Mouse (Mus musculus) forebrain, embryonic 13.5 days (tissue): ENCODE measurements at regions not wholly inside any gene's neighbourhood (a gene's known extent, or its start where the extent isn't known, plus 50 kb on each side); places are given as distances from the start of the nearest gene placed in this dataset.

Experiments
- ATAC-seq: fragments of 200-750 bp; cut with Nextera tagmentation; 2 replicates; pipeline ENCODE4 v1.8.0; 2017
- H3K27ac ChIP-seq: fragments of 300-500 bp; sonication (generic); 2 replicates; pipeline ENCODE4 v1.5.1; 2015; ENCODE audit warnings: inconsistent platforms, mild to moderate bottlenecking, moderate library complexity
- H3K27me3 ChIP-seq: fragments of 300-500 bp; sonication (generic); 2 replicates; pipeline ENCODE4 v1.6.1; 2015; ENCODE audit warnings: mild to moderate bottlenecking, inconsistent platforms
- H3K36me3 ChIP-seq: fragments of 300-500 bp; sonication (generic); 2 replicates; pipeline ENCODE4 v1.6.1; 2015; ENCODE audit warnings: mild to moderate bottlenecking, inconsistent platforms; ENCODE audit not compliant: poor library complexity, severe bottlenecking
- H3K4me1 ChIP-seq: fragments of 300-500 bp; sonication (generic); 2 replicates; pipeline ENCODE4 v1.6.1; 2015; ENCODE audit warnings: inconsistent platforms
- H3K4me2 ChIP-seq: fragments of 300-500 bp; sonication (generic); 2 replicates; pipeline ENCODE4 v1.6.1; 2015; ENCODE audit warnings: inconsistent platforms, mild to moderate bottlenecking, moderate library complexity
- H3K4me3 ChIP-seq: fragments of 300-500 bp; sonication (generic); 2 replicates; pipeline ENCODE4 v1.5.1; 2015; ENCODE audit warnings: mild to moderate bottlenecking, inconsistent platforms
- H3K9ac ChIP-seq: fragments of 300-500 bp; sonication (generic); 2 replicates; pipeline ENCODE4 v1.6.1; 2015; ENCODE audit warnings: mild to moderate bottlenecking, inconsistent platforms
- H3K9me3 ChIP-seq: fragments of 300-500 bp; sonication (generic); replicated peaks from 2 replicates; pipeline ENCODE4 v1.6.1; 2016; ENCODE audit warnings: inconsistent platforms
- WGBS: fragments of 180-500 bp; shearing (Covaris S2); methylation state at CpG from one replicate; pipeline ENCODE4 v1.1.7; 2015; 5-methylcytosine and 5-hydroxymethylcytosine counted together

DNA sequence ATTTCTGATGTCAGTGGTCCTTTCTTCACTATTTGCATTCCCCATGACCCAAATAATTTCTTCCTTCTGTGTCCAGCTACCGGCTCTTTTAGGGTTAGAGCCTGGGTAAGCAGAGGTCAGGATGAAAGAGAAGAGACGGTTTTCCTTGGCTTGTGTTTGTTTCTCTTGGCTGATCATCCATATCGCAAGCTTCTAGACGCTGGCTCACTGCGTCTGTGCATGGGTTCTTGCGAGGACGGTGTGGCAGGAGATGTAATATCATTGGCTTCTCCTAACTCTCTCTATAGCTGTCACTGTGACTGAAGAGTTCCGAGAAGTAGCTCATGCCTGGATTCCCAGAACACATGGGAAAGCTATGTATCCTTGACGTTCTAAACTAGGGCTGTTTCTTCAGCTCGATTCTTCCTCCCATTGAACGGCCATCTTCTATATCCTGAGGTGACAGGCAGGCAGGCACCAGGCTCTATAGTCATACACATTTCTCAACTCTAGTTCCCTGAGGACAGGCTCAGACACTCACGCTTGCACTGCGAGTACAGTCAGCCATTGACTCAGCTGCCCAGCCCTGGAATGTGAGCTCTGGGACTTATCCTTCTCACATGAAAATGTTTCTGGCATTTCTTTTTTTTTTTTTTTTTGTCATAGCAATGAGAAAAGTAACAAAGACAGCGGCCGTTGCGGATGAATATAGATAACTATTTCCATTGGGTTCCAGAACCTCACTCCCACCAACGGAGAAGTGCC lies 85.0 kb downstream of the Bach1 start:
- H3K27ac ChIP-seq, result no peak overlapping the region
- no peak overlapping the region for H3K4me2 ChIP-seq
- no peaks in the 10 kb centered on the region for H3K4me1 ChIP-seq
- H3K9ac ChIP-seq, result no peak overlapping the region
- no peak overlapping the region for H3K4me3 ChIP-seq
- H3K27me3 ChIP-seq, result no peaks in the 10 kb centered on the region
- ATAC-seq, result no peak
- 85% methylated on average over 17 of the region's 17 CpGs for WGBS
- no peaks in the 10 kb centered on the region for H3K36me3 ChIP-seq
- no peaks in the 10 kb centered on the region for H3K9me3 ChIP-seq

DNA sequence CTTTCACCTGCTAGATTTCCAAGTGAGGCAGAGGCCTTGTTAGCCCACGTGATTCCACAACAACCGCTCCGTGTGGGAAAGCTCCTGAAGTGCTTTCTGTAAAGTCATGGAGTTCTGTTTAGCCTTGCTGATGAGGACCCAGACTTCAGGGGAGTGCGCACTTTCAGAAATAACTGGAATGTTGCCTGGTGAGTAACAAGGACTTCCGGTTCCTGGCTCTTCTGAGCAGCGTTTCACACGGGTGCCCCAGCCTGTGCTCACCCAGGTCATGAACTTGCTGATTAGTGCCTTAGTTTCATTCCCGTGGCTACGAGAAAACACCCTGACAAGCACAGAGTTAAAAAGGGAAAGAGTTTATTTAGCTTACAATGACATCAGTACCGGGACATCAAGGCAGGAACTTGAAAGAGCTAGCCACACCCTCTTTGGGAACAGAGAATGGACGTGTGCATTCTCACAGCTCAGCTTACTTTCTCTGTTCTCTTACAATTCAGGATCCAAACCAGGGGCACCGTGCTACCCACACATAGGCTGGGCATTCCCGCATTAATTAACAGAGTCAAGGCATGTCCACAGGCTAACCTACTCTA lies 85.8 kb downstream of the Bach1 start:
- H3K4me3 ChIP-seq, result no peak overlapping the region
- no peak overlapping the region for H3K4me2 ChIP-seq
- H3K36me3 ChIP-seq, result no peaks in the 10 kb centered on the region
- no peak overlapping the region for H3K9ac ChIP-seq
- no peaks in the 10 kb centered on the region for H3K4me1 ChIP-seq
- WGBS, result 51% methylated on average over 13 of the region's 13 CpGs
- no peak overlapping the region for H3K27ac ChIP-seq
- no peak for ATAC-seq
- no peaks in the 10 kb centered on the region for H3K27me3 ChIP-seq
- no peaks in the 10 kb centered on the region for H3K9me3 ChIP-seq

DNA sequence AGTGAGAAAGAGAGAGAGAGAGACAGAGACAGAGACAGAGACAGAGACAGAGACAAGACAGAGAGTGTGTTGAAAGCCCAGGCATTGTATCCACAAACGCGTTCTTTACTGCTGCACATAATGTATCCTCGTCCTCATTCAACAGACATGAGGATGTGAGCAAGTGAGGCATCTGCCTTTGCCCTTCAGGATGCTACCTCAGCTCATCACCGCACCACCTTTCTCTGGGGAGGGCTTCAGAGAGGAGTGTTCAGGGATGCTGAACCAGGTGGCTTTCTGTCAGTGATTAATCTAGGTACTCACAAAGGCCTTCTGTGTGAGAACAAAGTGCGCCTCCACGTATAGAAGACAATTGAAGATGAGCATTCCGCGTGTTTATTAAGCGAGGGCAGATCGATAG lies 90.8 kb downstream of the Bach1 start:
- ATAC-seq, result no peak
- 90% methylated on average over 10 of the region's 10 CpGs for WGBS
- Histone ChIP-seq H3K9ac (no peak overlapping the region), H3K36me3 (no peaks in the 10 kb centered on the region), H3K27me3 (no peaks in the 10 kb centered on the region), H3K4me1 (no peaks in the 10 kb centered on the region), H3K27ac (no peak overlapping the region), H3K4me2 (no peak overlapping the region), H3K9me3 (no peaks in the 10 kb centered on the region), H3K4me3 (no peak overlapping the region)

DNA sequence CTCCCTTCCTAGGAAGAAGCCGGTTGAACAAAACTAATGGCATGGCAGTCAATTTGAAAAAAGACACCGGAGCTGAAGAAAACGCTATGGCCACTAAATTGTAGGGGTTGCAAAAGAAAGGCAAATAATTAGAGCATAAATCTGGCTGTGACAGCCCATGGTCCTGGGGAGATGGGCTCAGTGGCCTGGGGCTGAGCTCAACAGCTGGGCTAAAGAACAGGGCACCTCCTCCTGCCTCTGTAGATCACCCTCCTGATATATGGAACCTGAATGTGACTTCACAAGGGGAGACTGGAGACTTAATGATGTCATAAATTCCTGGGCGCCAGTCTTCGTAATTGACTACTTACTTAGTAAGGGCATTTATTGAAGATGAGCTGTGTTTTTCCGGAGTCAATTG lies 91.2 kb downstream of the Bach1 start:
- Histone ChIP-seq H3K4me1 (no peaks in the 10 kb centered on the region), H3K9me3 (no peaks in the 10 kb centered on the region), H3K27me3 (no peaks in the 10 kb centered on the region), H3K27ac (no peak overlapping the region), H3K9ac (no peak overlapping the region), H3K36me3 (no peaks in the 10 kb centered on the region), H3K4me2 (no peak overlapping the region), H3K4me3 (no peak overlapping the region)
- no peak for ATAC-seq
- WGBS, result 89% methylated on average over 6 of the region's 6 CpGs

DNA sequence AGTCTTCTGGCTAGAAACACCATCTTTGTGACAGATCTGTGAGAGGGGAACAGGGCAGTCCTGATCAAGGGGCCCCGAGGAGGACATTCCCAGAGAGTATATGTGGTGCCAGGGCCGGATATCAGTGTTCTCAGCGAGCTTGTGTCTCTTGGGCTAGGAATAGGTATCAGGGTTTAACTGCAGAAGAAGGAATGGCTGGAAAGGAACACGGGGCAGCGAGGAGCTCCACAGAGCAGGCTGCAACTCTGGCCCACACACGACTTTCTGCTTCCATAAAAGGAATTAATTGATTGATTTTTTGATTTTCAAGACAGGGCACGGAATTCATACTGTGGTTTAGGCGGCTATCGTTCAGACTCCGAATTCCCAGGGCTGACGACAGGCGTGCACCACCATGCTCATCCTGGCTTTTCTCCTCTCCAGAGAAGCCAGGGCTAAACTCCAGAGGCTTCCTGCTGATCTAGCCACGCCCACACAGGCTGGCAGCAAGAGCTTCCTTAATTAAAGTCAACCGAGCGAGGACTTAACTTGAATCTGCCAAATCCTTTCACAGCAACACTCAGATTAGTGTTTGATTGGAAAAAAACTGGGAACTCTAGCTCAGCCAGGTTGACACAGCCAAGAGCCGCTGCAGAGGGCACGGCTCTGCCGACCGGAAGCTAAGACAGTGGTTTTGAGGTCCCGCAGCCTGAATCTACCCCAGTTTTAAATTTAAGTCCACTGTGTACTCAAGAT lies 97.9 kb downstream of the Bach1 start:
- no peak overlapping the region for H3K27ac ChIP-seq
- peaks cover 16% of the 10 kb centered on the region for H3K4me1 ChIP-seq
- ATAC-seq, result peak; percentile 90
- 4% methylated on average over 20 of the region's 20 CpGs for WGBS
- peak overlapping the region; percentile 37; the same call in 1 of the 2 replicates for H3K9ac ChIP-seq
- H3K9me3 ChIP-seq, result no peaks in the 10 kb centered on the region
- peak overlapping the region; percentile 32 for H3K4me3 ChIP-seq
- H3K36me3 ChIP-seq, result no peaks in the 10 kb centered on the region
- peak overlapping the region; percentile 65 for H3K4me2 ChIP-seq
- H3K27me3 ChIP-seq, result no peaks in the 10 kb centered on the region

DNA sequence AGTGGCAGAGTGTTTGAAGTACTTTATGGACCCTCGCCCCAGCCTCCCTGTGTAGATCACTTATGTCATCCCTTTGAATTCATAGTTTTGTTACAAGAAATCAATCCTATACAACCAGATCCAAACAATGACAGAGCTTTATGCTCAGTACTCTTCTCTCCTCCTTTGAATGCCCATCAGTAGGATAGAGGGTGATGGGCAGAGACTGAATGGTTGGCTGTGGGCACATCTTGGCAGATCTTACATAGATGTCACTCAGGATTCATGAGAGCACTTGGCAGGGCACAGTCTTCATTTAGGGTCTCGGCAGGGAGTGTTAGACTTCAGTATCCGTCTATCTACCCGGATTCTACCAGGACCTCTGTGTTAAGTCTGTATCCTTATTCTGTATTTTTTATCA lies 103.6 kb downstream of the Bach1 start:
- Histone ChIP-seq H3K36me3 (no peaks in the 10 kb centered on the region), H3K4me2 (no peak overlapping the region), H3K9ac (no peak overlapping the region), H3K4me3 (no peak overlapping the region), H3K4me1 (peaks cover 6% of the 10 kb centered on the region), H3K9me3 (no peaks in the 10 kb centered on the region), H3K27ac (no peak overlapping the region), H3K27me3 (no peaks in the 10 kb centered on the region)
- ATAC-seq, result no peak
- WGBS, result 83% methylated on average over 4 of the region's 4 CpGs

DNA sequence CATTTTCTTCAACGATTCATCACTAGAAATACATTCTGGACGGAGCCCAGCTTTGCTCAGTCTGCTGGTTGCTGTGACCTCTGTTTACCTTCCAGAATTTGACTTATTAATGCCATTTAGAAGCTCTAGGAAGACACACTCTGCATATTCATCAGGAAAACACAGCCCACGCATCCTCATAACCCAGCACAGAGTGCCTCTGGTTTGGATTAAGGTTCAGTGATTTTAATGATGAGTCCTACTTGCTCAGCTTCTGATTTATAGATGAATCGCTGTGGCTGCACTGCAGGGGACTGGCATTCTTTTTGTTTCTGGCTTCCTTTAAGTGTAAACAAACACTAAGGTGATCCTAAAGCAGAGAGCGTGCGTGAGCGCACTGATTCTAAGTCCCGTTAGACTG lies 118.8 kb downstream of the Bach1 start:
- H3K9ac ChIP-seq, result no peak overlapping the region
- no peak overlapping the region for H3K4me2 ChIP-seq
- no peaks in the 10 kb centered on the region for H3K4me1 ChIP-seq
- 68% methylated on average over 8 of the region's 8 CpGs for WGBS
- H3K27ac ChIP-seq, result no peak overlapping the region
- no peaks in the 10 kb centered on the region for H3K27me3 ChIP-seq
- no peak for ATAC-seq
- no peaks in the 10 kb centered on the region for H3K9me3 ChIP-seq
- H3K36me3 ChIP-seq, result no peaks in the 10 kb centered on the region
- no peak overlapping the region for H3K4me3 ChIP-seq

DNA sequence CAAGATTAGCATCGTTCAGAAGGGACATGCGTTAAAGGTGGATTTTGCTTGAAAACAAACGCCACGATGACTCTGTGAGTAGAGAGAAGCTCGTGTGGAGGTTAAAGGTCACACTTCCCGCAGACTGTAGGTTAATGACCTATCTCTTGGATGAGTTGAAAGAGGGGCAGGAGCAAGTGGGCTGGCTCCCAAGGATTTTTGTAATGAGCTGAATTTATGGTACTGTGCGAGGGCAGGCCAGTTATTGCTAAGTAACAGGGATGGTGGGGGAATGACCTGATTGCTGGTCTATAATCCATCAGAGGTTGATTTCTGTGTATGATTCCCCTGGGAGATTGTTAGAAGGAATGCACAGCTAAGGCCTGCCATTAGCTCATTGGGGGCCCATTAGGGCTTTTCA lies 135.6 kb downstream of the Bach1 start:
- 55% methylated on average over 7 of the region's 7 CpGs for WGBS
- Histone ChIP-seq H3K4me2 (no peak overlapping the region), H3K9me3 (no peaks in the 10 kb centered on the region), H3K4me1 (peaks cover 11% of the 10 kb centered on the region), H3K9ac (no peak overlapping the region), H3K4me3 (no peak overlapping the region), H3K27me3 (no peaks in the 10 kb centered on the region), H3K36me3 (no peaks in the 10 kb centered on the region), H3K27ac (no peak overlapping the region)
- peak; percentile 39; the same call in 1 of the 2 replicates for ATAC-seq

DNA sequence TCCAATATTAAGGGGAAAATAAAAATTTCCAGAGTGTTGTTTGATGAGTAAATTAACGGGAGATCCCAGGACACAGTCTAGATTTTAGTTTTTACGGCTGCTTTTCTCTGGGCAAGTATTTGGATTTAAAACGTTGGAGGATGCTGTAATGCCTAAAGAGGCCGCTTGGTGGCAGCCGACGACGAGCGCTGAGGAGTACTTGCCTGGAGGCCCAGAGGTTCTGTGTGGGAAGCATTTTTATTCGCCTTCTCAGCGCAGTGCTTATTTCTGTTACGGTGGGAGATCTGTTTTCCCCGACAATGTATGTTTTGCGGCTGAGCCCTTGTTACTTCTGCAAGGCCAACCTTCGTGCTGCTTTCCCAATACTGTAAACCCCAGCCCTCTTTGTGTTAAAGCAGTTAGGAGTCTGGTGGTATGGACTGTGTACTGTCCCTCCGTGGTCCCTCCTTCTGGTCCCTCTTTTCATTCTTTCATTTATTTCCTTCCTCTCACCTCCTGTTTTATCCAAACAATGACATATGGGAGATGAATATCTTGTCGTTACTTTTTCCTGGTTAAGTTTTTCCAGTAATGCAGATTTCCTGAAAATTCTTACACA lies 142.3 kb downstream of the Bach1 start:
- Histone ChIP-seq H3K9ac (no peak overlapping the region), H3K4me2 (peak overlapping the region; percentile 34), H3K36me3 (no peaks in the 10 kb centered on the region), H3K4me1 (no peaks in the 10 kb centered on the region), H3K27ac (no peak overlapping the region), H3K27me3 (no peaks in the 10 kb centered on the region), H3K9me3 (no peaks in the 10 kb centered on the region), H3K4me3 (no peak overlapping the region)
- WGBS, result 16% methylated on average over 16 of the region's 16 CpGs
- ATAC-seq, result peak; percentile 91
